Mouse (Mus musculus) c-Kit-positive CD71-negative TER-119-negative erythroid progenitor cells, embryonic 14.5 days (primary cell): ENCODE measurements at regions not wholly inside any gene's neighbourhood (a gene's known extent, or its start where the extent isn't known, plus 50 kb on each side); places are given as distances from the start of the nearest gene placed in this dataset.
A peak's percentile ranks its signal among the peaks of the same experiment; 100 is the strongest.

Source experiments
- DNase-seq: peaks from one replicate; pipeline ENCODE4 v3.0.0-alpha.2; 2013; ENCODE audit warnings: low read depth

DNA sequence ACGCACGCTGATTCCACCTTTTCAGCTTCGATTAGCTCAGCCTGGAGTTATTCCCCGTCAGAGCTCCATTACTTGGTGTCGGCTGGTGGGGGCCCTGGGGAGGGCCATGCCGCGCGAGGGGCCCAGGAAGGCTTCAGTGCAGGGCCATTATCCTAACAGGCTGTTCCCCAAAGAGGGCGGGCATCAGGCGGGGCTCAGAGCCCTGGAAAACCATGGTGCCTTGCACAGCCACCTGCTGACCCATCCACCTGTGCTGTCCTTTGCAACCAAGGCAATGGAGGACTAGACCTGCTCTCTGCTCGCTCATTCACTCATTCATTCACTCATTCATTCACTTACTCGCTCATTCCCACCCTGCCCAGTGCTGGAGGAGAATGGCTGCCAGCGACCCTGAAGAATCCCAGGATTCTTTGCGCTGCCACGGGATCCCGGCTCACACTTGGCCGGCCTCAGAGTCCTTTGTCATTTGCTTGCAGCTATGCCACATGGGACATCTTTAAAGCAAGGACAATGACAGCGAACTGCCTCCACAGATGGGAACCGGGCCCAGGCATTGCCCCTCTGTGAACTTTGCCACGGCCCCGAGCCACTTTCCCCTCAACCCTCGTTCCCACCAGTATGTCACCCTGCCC, 78.6 kb upstream of the Nkx1-1 start:
- DNase-seq: no peak

GRCm38 (mm10) chr5:33511529-33512252, 77.9 kb upstream of the Nkx1-1 start:
- DNase-seq: no peak

DNA sequence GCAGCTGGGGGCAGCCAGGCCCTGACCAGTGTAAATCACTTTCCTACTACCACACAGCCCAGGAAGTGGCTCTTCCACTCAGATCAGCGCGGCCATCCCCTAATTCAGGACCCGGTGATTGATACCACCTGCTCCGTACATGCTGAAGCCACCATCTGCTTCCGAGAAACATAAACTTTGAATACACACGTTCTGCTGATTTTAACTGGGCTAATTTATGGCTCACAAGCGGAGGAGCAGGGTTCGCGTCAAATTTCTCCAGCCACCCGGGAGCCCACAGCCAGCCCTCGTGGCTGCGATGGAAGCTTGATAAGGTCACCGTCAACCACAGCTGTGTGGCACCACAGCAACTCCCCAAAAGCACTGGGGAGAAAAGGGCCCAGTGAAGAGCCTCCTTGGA, 72.0 kb upstream of the Nkx1-1 start:
- no peak for DNase-seq

- no peak for DNase-seq
Measured at GRCm38 (mm10) chr5:33501735-33502495, 68.1 kb upstream of the Nkx1-1 start.

DNA sequence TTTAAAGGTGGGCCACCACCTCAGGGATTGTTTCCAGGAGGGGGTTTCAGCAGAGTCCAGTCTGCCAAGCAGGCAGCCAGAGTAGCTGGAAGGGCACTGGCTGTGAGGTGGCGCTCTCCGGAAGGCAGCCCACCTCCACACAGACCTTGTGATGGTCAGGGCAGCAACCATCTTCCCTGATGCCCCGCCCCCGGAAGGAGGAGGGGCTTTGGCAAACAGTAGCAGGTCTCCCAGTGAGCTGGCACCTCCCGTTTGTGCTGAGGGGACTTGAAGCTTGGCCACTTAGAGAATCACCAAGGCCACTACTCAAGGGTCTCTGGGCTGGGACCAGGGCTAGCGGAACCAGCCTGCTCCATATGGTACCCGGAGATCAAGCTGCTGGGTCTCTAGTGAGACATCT, 67.4 kb upstream of the Nkx1-1 start:
- no peak for DNase-seq

- DNase-seq: peak; percentile 72
Measured at GRCm38 (mm10) chr5:33495900-33496529, 62.2 kb upstream of the Nkx1-1 start.

GRCm38 (mm10) chr5:33495276-33495675, 61.5 kb upstream of the Nkx1-1 start:
- no peak for DNase-seq

DNA sequence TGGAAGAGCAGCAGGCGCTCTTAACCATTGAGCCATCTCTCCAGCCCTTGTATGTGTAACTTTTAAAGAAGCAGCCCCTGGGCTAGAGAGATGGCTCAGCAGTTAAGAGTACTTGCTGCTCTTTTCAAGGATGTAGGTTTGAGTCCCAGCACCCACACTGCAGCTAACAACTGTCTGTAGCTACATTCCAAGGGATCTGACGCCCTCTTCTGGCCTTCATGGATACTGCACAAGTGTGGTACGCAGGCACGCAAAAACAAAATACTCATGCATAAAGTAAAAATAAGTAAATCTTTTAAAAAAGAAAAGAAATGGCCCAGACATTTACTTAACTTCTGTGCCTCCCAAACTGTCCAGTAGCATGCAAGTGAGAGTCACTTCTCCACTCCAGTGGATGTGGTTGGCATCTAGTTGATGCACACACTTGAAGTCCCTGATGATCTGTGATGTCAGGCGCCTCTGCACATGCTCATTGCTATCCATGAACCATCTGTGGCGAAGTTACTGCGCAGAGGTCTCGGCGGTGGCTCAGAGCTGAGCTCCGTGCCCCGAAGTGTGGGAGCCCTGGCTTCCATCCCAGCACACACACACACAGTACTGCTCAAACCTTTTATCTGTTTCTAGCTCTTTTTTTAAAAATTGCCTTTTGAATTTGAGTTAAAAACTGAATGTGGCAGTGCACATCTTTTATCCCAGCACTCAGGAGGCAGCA, 59.0 kb upstream of the Nkx1-1 start:
- DNase-seq: no peak

GRCm38 (mm10) chr5:33489286-33489685, 55.5 kb upstream of the Nkx1-1 start:
- DNase-seq: no peak

DNA sequence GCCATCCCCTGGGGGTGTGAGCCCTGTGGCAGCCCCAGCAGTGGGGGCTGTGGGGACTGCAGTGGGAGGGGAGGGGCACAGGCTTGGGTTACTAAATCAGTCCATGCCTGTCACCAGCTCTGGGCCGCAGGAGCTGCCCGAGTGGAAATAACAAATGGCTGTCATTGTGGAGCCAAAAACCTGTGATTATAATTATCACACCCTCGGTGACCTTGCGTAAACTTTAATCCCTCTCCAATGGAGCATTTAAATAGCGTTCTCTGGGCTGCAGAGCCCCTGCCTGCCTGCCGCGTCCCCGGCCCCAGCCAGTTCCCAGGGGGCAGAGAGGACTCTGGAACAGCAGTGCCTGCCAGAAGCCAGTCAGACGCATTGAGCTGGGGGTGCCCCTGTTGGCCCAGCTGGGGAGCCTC, 54.4 kb upstream of the Nkx1-1 start:
- no peak for DNase-seq

GRCm38 (mm10) chr5:33485765-33486164, 52.0 kb upstream of the Nkx1-1 start:
- no peak for DNase-seq
